Mouse (Mus musculus): ENCODE data around the gene Gramd1b. TPM values are rescaled to one million over a fixed set of nuclear protein-coding genes. Genes with fewer than 3 reads are reported as not detected.
A peak's percentile ranks its signal among the peaks of the same experiment; 100 is the strongest.

Gene Gramd1b
- polyA plus RNA-seq, 1 experiment = 129 TPM

- DNase-seq (ENCODE audit: extremely low spot score in 1 of 2, low spot score in 1 of 2) = peak in 1 of 2 experiments; percentile 73
Measured at GRCm38 (mm10) chr9:40404637-40405036, 126.5 kb downstream of the Gramd1b start.

DNA sequence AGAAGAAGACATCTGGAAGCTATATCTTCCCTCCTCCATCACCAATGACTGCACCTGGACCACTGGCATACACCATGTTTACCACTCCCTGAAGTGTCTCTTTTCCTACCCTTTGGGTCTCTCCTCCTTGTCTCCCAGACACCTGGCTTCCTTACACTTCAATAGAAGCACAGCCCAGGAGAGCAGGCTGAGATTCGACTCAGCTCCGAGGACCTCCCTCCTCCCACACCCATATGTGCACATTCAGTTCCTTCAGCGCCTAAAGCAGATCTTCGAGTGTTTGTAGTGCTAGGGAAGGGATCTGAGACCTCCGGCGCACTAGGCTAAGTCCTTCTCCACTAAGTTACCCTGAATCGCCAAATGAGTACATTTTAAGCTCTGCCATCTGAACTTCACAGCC, 127.4 kb downstream of the Gramd1b start:
- DNase-seq (ENCODE audit: extremely low spot score in 1 of 2, low spot score in 1 of 2) = peak in 1 of 2 experiments; percentile 69

GRCm38 (mm10) chr9:40401818-40402217, 129.4 kb downstream of the Gramd1b start:
- DNase-seq (ENCODE audit: extremely low spot score in 1 of 2, low spot score in 1 of 2) = no peak

DNA sequence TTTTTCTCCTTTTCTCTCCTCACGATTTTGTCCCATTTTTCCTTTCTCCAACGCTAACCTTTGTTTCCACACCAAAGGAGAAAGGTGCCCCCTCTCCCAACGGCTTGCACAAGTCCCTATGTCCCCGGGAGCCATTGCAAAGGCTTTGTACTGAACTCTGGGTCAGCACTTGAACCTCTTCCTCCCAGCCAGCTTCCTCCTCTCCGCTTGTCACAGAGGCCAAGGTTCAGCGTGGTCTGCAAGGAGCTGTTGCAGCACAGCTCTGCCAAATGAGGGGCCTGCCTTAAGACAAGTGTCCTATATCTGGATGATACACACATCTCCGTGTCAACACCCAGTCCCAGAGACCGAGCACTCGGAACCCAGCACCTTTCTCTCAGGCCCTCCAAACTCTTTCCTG, 130.3 kb downstream of the Gramd1b start:
- no peak for DNase-seq (ENCODE audit: extremely low spot score in 1 of 2, low spot score in 1 of 2)

GRCm38 (mm10) chr9:40400171-40400570, 131.0 kb downstream of the Gramd1b start:
- no peak for DNase-seq (ENCODE audit: extremely low spot score in 1 of 2, low spot score in 1 of 2)

- no peak for DNase-seq (ENCODE audit: extremely low spot score in 1 of 2, low spot score in 1 of 2)
Measured at GRCm38 (mm10) chr9:40399359-40399932, 131.7 kb downstream of the Gramd1b start.

- no peak for DNase-seq (ENCODE audit: extremely low spot score in 1 of 2, low spot score in 1 of 2)
Measured at GRCm38 (mm10) chr9:40397471-40398245, 133.5 kb downstream of the Gramd1b start.

GRCm38 (mm10) chr9:40397036-40397435, 134.1 kb downstream of the Gramd1b start:
- DNase-seq (ENCODE audit: extremely low spot score in 1 of 2, low spot score in 1 of 2) = peak; percentile 78 to 88

GRCm38 (mm10) chr9:40396171-40396570, 135.0 kb downstream of the Gramd1b start:
- no peak for DNase-seq (ENCODE audit: extremely low spot score in 1 of 2, low spot score in 1 of 2)

DNA sequence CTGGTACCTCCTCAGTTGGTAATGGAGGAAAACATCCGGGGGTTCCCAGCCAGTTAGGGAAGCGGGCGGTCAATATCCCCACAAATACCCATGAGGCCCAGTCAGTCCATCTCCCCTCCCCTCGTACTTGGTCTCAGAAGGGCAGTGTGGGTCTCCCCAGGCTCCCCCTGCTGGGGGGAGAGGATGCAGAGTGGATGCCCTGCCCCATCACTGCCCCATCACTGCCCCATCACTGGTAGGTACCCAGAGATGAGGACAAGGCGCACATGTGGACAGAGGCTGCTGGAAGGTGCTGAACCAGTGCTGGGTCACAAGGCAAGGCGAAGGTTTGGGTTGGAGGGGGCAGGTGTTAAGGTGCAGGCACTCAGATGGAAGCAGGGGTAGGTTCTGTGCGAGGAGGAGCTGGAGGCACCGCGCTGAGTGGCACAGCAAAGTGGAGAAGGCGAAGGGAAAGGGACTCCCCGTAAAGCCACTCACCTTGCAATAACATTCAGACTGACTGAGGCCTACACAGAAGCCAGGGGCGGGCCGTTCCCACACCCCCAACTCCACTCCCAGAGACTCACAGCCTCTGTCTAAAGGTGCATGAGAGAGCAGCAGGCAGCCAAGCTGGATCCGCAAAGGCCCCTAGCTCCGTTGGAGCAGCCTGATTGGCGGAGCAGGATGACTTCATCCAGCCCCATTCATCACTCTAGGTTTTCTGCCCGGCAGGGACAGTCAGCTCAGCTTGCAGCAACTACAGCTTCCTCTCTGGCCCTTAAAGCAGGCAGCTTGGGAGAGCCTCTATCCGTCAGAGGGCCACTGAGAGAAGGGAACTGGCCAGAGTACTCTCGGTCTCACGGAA, 139.1 kb downstream of the Gramd1b start:
- DNase-seq (ENCODE audit: extremely low spot score in 1 of 2, low spot score in 1 of 2) = peak; percentile 74 to 89

DNA sequence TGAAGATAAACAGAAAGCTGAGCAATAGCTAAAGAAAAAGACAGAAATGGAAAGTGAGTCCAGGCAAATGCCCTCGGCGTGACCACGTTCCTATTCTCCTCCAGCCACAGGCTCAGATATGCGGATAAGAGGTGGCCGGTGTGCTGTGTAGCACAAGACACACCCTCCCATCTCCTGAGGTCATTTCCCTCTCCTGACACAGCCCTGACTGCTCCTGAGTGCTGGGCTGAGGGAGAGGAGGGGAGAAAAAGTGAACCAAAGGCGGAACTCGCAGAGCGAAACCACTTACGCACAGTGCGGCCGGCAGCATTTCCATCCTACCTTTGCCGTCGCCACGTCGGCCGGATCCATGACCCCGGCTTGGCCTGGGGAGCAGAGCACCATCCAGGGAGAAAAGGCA, 139.8 kb downstream of the Gramd1b start:
- DNase-seq (ENCODE audit: extremely low spot score in 1 of 2, low spot score in 1 of 2) = no peak

GRCm38 (mm10) chr9:40390904-40391303, 140.3 kb downstream of the Gramd1b start:
- DNase-seq (ENCODE audit: extremely low spot score in 1 of 2, low spot score in 1 of 2) = peak; percentile 52 to 75

DNA sequence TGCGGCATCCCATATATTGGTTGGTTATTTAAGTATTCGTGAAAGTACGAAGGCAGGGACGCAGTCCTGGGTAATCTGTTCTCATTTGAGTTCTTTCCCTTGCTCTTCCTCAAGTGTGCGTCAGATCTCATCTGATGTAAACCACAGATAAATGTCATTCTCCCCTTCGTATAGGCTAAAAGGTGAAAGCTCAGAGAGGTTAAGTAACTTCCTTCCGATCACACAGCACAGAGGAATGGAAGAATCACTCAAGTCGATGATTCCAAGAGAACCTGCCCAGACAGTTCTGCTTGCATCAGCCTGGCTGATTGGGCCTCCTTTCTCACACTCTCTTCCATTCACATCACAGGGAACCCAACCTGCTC, 140.8 kb downstream of the Gramd1b start:
- no peak for DNase-seq (ENCODE audit: extremely low spot score in 1 of 2, low spot score in 1 of 2)

- no peak for DNase-seq (ENCODE audit: extremely low spot score in 1 of 2, low spot score in 1 of 2)
Measured at GRCm38 (mm10) chr9:40389669-40390395, 141.4 kb downstream of the Gramd1b start.

- DNase-seq (ENCODE audit: extremely low spot score in 1 of 2, low spot score in 1 of 2) = no peak
Measured at GRCm38 (mm10) chr9:40389175-40389574, 142.0 kb downstream of the Gramd1b start.

GRCm38 (mm10) chr9:40384781-40385180, 146.4 kb downstream of the Gramd1b start:
- DNase-seq (ENCODE audit: extremely low spot score in 1 of 2, low spot score in 1 of 2) = no peak

- DNase-seq (ENCODE audit: extremely low spot score in 1 of 2, low spot score in 1 of 2) = no peak
Measured at GRCm38 (mm10) chr9:40382508-40382907, 148.7 kb downstream of the Gramd1b start.

DNA sequence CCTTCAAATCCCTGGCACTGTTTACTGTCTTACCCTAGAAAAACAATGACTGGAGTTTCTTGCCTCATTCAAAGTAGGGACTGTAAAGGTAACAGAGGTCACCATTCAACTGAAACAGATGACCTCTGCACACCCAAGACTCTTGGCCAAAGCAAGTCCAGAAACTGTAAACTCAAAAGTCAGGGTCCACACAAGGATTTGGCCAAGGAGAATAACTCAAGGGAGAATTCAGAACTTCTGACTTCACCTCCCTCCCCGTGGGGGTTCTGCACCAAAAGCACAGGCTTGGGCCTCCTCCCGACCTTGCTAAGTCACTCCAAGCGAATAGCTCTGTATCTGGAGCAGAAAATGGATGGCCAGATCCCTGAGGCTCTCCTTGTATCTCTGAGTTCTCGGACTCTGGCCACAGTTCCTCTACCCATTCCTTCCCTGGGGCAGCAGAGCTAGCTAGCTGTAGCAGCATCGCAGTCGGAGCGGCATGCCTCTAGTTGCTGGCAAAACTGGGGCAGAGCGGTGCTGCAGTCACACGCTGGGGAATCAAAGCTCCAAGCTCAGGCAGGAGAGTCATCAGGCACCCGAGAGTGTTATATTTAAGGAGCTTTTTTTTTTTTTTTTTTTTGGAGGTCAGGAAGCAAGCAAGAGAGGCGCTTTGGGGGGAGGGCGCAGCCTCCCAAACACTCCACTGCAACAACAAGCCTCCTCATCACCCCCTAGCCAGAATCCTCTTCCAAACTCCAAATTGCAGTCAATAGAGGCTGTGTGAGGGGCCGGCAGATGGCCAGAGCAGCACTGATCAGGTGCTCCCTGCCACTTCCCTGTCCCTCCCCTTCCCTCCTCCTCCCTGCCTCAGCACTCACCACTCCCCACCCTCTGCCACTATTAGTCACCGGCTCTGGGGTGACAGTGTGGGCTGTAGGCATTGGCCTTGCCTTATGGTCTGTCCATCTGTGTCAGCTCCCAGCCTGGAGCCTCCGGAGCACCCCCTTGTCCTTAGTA, 149.5 kb downstream of the Gramd1b start:
- DNase-seq (ENCODE audit: extremely low spot score in 1 of 2, low spot score in 1 of 2) = peak; percentile 66 to 71

DNA sequence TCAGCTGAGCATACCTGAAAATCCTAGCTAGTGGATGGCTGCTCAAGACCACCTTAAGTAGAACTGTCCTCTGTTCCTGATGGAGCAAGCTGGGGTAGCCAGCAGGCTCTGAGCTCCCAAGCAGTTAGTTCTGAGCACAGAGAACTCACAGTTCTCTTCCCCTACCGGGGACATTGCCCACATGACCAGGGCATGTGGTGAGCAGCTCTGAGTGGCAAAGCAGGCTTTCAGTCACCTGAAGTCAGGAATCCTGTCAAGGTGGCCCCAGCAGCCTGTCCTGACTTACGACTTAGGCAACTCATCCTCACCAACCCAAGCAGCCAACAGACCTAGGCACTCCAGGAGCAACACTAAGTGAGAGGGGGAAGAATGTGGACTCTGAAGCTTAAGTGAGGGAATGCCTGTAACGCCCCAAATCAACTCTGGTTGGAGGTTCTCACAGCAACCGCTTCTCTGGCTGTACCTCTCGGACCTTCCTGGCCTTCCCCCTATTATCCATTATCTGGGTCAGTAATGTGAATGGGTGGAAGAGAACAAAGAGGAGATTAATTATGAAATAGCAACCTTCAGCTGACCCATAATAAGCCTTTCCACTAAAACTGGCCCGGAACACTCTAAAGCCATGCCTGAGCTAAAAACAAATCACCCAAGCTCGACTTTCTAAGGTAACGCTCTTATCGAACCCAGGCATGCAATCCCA, 154.3 kb downstream of the Gramd1b start:
- no peak for DNase-seq (ENCODE audit: extremely low spot score in 1 of 2, low spot score in 1 of 2)
